Mouse (Mus musculus) ZHBTc4 (cell line): Measurements from ENCODE around the gene Rtkn2.
"Not testable (repeated sequence)": the region's sequence is repeated elsewhere in the genome, so short reads cannot be mapped to it uniquely, and the experiment has no call there.

Experiments
- DNase-seq: peaks from one replicate; pipeline ENCODE4 v3.0.0-alpha.2; 2011; ENCODE audit warnings: low read depth, low spot score

Gene Rtkn2

GRCm38 (mm10) chr10:68075181-68075580, 95.8 kb downstream of the Rtkn2 start:
- DNase-seq = no peak

- no peak for DNase-seq
Observed at GRCm38 (mm10) chr10:68078708-68079107, 99.3 kb downstream of the Rtkn2 start.

DNA sequence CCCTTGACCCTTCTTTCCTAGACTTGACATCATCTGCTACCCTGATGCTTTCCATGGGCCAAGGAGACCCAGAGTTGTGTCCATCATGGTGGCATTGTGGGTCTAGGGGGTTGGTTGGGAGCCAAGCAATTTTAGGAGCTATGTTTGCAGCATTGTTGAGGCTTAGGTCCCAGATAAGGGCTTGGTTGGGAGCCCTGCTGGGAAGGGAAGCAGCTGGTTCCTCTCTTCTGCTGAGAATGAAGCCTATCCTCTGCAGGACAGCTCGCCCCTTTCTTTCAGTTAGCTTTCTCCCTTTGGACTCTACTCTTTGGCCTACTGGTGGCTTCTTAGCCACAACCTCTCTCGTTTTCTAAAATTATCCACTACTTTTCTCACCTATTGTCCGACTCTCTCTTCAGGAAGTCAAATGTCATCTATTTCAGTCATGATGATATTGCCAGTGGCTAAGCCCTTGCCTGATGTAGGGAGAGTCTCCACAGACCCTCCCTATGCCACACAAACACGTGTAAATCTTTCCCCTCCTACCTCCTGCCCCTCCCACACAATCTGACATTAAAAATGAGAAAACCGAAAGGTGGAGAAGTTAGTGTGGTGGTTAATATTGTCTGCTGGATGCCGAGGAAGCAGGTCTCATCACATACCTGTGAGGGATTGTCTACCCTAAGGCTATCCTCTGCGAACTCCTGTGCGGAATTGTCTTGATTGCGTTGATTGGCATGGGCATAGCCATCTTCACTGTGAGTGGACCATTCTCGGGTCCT, 100.7 kb downstream of the Rtkn2 start:
- DNase-seq = no peak

GRCm38 (mm10) chr10:68081712-68082111, 102.3 kb downstream of the Rtkn2 start:
- no peak for DNase-seq

DNA sequence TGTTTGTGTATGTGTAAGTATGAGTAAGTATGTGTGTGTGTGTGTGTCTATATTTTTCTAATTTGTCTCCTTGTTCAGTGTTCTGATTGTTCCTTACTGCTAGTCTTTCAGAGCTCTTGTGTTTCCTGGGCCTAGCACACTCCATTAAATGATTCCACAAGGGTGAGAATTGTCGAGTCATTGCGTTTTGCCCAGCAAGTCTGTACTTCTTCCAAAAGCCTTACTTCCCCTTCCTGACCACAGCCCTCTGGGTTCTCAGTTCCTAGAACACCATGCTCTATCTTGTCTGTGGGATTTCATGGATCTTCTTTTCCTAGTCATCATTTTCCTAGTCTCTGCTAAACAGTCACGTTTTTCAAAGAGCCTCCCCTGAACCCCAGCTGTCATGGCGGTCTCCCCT, 106.2 kb downstream of the Rtkn2 start:
- DNase-seq = no peak

DNA sequence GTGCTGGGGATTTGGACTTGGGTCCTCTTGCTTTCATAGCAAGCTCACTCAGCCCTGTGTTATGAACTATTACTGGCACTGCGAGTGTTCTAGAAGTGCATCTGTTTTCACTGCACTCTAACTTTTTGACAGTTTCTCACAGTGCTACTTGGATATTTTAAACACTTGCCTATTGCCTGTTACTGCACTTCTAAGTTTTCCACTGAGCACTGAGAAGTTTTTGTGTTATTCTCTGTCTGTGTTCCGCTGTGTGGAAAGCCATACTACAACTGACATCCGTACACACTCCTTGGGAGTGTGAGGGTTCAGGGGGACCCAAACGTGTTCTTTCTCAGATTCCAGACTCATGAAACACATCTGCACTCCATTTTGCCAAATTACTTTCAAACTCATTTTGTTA, 107.6 kb downstream of the Rtkn2 start:
- DNase-seq = no peak

DNA sequence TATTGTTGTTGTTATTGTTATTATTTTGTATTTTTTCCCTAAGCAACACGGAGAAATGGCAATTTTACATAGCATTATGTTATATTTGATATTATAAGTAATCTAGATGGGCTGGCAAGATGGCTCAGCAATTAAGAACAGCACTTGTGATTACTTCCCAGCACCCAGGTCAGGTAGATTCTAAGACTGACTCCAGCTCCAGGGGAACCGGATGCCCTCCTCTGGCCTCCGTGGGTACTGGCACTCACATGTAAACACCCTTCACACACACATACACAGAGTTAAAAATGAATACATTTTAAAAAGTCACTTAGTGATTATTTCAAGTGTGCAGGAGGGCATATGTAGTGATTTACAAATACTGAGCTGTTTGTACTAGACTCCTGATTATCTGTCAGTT, 108.4 kb downstream of the Rtkn2 start:
- DNase-seq = peak; percentile 48

GRCm38 (mm10) chr10:68089435-68090196, 110.2 kb downstream of the Rtkn2 start:
- peak; percentile 77 for DNase-seq

GRCm38 (mm10) chr10:68090197-68090535, 110.8 kb downstream of the Rtkn2 start:
- DNase-seq = no peak

- no peak for DNase-seq
Observed at GRCm38 (mm10) chr10:68090544-68090943, 111.2 kb downstream of the Rtkn2 start.

DNA sequence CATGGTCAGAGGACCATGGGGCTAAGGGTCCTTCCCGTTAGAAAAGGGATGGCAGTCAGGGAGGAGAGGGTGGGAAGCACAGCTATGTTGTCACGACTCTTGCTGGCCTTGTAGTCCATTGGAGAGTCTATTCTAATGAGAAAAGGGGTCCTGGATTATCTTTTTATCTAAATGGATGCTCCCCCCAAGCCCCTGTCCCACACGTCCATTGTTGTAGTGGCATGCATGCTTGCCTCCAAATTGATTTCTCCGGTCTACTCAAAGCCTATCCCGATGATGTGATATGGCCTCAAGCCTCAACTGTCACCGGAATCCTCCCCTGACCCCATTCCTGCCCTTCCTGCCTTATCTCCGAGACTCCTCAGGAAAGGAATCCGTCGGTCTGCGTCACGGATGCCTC, 111.6 kb downstream of the Rtkn2 start:
- no peak for DNase-seq

- DNase-seq = peak; percentile 89
Observed at GRCm38 (mm10) chr10:68091840-68092239, 112.5 kb downstream of the Rtkn2 start.

DNA sequence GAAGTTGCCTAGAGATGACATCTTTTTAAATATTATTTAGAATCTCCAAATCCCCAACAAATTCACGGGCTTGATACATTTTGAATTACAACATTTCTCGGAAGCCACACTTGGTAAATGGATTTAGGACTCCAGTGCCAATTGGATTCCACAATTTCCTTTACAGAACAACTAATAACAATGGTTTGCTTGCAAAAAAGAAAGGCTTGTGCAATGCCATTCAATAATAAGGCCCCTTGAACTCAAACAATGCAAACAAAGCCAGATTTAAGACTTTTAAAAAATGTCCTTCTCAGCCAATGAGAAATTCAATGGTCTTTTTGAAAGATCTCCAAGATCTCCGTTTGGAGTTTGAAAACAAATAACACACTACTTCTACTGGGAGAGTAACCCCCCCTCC, 114.1 kb downstream of the Rtkn2 start:
- no peak for DNase-seq

GRCm38 (mm10) chr10:68095136-68095535, 115.8 kb downstream of the Rtkn2 start:
- no peak for DNase-seq

GRCm38 (mm10) chr10:68096395-68096794, 117.0 kb downstream of the Rtkn2 start:
- DNase-seq = no peak

DNA sequence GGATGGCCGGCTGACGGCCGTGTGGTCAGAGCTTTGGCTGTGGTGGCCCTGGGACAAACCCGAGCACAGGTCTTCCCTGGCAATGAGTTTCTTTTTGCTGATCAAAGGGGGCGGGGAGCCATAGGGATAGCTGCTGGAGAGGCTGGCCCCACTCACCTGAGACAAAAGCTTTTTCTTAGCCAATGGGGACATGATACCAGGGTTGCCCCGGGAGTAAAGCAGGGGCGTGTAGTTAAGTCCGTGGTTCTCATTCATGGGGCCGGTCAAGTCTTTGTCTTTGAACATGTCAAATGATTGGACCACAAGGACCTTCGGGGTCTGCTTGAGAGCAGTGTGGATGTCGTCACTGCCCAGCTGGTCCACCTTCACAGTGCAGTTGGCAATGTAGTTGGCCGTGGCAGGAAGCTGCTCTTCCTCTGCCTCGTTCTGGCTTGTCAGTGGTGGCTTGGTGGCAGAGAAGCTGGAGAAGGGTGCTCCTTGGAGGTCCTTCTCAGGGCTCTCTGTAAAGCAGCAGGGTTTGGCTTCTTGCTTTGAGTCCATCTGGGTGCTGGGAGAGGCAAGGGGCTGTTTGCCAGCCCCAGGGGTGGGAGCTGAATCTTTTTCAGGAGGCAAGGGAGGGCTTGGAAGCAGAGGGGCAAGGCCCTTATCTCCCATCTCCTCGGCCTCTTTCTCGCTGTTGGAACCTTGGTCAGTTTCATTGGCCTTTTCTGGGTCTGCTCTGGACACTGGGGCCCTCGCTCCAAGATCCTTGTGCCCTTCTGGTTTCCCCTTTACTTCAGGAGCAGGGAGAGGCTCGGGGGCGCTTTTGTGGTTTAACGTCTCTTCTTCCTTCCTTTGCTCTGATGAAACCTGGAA, 118.7 kb downstream of the Rtkn2 start:
- DNase-seq = peak; percentile 68

GRCm38 (mm10) chr10:68099801-68100200, 120.4 kb downstream of the Rtkn2 start:
- not testable (repeated sequence) for DNase-seq

- DNase-seq = no peak
Observed at GRCm38 (mm10) chr10:68100506-68100905, 121.1 kb downstream of the Rtkn2 start.

DNA sequence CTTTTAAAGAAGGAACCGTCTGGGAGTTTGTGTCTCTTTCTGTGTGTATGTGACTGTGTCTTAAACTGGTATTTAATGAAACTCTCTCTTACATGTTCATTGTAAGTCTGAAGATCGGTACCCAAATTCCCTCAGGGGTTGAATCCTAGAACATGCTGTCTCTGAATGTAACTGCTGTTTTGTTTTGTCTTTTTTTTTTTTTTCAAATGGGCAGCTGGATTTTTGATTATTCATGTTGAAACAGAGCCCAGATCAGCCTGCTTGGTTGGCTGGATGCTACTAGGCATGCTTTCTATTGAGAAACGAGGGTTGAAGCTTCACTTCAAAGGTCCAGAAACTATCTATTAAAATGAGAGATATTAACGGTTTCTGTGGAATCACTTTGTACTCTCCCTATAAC, 121.9 kb downstream of the Rtkn2 start:
- no peak for DNase-seq

GRCm38 (mm10) chr10:68102566-68102965, 123.2 kb downstream of the Rtkn2 start:
- DNase-seq = no peak

DNA sequence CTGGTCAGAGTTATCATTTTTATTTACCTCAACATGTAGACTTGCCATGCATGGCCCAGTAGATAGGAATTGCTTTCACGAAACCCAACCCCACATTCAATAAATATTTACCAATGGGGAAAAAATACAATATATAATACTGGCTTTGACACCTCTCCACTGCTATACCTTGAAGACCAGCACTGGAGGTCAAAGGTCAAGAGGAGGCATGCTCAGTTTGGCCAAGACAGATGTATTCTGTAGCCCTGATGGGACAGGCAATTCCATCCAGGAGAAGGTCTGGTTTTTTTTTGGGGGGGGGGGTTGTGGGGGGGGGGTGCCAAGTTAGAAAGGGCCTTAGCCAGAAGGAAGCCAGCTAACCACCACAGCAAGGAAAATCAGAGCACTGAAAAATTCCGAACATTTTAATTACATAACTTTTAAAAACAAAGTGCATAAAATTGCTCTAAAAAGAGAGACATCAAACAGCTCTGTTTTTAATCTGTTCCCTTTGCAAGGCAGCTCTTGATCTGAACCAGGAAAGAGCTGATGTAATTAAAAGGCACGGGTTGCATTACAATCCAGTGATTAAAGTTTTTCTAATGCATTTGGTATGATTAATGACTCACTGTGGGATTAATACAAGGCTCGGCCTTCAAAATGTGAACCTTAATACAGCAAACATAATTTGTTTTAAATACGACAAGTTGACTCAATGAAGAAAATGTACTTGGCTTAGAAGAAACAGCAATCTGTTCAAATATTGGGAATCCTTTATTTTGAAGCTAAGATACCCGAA, 123.9 kb downstream of the Rtkn2 start:
- DNase-seq = no peak
